8 mouse cellular contexts compared by ENCODE assay signal in the genomic region with DNA sequence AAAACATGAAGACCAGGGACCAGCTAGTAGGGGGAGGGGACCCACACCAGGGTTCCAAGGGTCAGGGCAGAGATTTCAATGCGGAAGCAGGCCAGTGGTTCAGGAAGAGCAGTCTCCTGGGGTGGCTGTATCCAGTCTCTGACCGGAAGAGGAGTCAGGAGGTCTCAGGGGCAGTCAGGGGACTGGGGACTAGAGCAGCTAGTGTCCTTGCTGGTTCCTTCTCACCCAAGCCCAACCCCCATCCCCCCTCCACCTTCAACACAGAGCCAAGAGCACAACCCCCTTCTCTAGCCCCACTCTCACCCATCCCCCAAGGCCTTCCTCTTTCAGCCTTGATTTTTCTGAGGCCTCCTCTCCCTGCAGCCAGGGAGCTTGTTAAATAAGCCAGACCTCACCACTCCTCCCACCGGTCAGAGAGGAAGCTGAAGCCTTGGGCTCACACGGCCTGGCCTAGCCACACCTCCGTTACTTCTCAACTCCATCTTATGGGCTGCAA. TPM values are rescaled to one million over a fixed set of nuclear protein-coding genes. Genes with fewer than 3 reads are reported as not detected.
DNase-seq lines count a peak whose midpoint lies in the region; ATAC-seq and TF ChIP-seq lines count a peak whose summit lies in the region.

No protein-coding gene starts in this region.

- no peak overlapping the region for H3K4me2 ChIP-seq in lung, embryonic 14.5 days
- H3K4me2 ChIP-seq in intestine, postnatal 0 days (replicated peaks; ENCODE audit: low read depth) = no peak overlapping the region

- 40% methylated on average over 5 of the region's 5 CpGs for WGBS in lung, embryonic 14.5 days
- 38% methylated on average over 5 of the region's 5 CpGs for WGBS in intestine, postnatal 0 days
- 68% methylated on average over 5 of the region's 5 CpGs for WGBS in thymus, adult 2 months

- H3K27me3 ChIP-seq in lung, embryonic 14.5 days (ENCODE audit: insufficient read depth, low read length) = no peaks in the 10 kb centered on the region
- no peaks in the 10 kb centered on the region for H3K27me3 ChIP-seq in intestine, postnatal 0 days (replicated peaks; ENCODE audit: control insufficient read depth, insufficient read depth, low read length)
- no peaks in the 10 kb centered on the region for H3K27me3 ChIP-seq in thymus, adult 2 months (ENCODE audit: control insufficient read depth, insufficient read depth, low read length)

- H3K4me1 ChIP-seq in lung, embryonic 14.5 days (ENCODE audit: insufficient read depth) = peaks cover 14% of the 10 kb centered on the region
- H3K4me1 ChIP-seq in intestine, postnatal 0 days (replicated peaks; ENCODE audit: control insufficient read depth, insufficient read depth, low read length) = peaks cover 16% of the 10 kb centered on the region
- H3K4me1 ChIP-seq in thymus, adult 2 months (replicated peaks; ENCODE audit: control insufficient read depth, insufficient read depth, low read length) = peaks cover 24% of the 10 kb centered on the region

- TF ChIP-seq POLR2A in thymus, adult 2 months (IDR thresholded peaks at IDR 0.05; ENCODE audit: control insufficient read depth, extremely low read depth, insufficient read depth, low read length, poor library complexity) = no peak

- 0 out of 2 replicates have a peak, but pooled peaks have one; percentile 26 for ATAC-seq in lung, embryonic 14.5 days (ENCODE audit: insufficient read depth)
- no peak for ATAC-seq in intestine, postnatal 0 days

- no peaks in the 10 kb centered on the region for H3K36me3 ChIP-seq in lung, embryonic 14.5 days (ENCODE audit: insufficient read depth)
- H3K36me3 ChIP-seq in intestine, postnatal 0 days (ENCODE audit: control insufficient read depth, insufficient read depth) = no peaks in the 10 kb centered on the region
- H3K36me3 ChIP-seq in thymus, adult 2 months (ENCODE audit: control insufficient read depth, insufficient read depth, low read length) = no peaks in the 10 kb centered on the region

- TF ChIP-seq CTCF in lung, embryonic 14.5 days (IDR thresholded peaks at IDR 0.05; ENCODE audit: low read depth) = no peak
- 0 out of 2 replicates have a peak, but pooled peaks have one; percentile 5 for TF ChIP-seq CTCF in intestine, postnatal 0 days (IDR thresholded peaks at IDR 0.05; ENCODE audit: low read depth)
- no peak for TF ChIP-seq CTCF in thymus, adult 2 months (IDR thresholded peaks at IDR 0.05; ENCODE audit: borderline replicate concordance, control insufficient read depth, extremely low read depth, insufficient read depth, low read length, poor library complexity)

- 0 out of 2 replicates have a peak overlapping the region, but pooled peaks have one; percentile 20 for H3K27ac ChIP-seq in lung, embryonic 14.5 days (ENCODE audit: low read depth)
- 0 out of 2 replicates have a peak overlapping the region, but pooled peaks have one; percentile 5 for H3K27ac ChIP-seq in intestine, postnatal 0 days (ENCODE audit: low read depth, low read length)
- H3K27ac ChIP-seq in thymus, adult 2 months (ENCODE audit: control insufficient read depth, insufficient read depth, low read length) = no peak overlapping the region

- DNase-seq in lung, embryonic 14.5 days = peak; percentile 61
- no peak for DNase-seq in lung, adult 18-20 months
- peak; percentile 51 for DNase-seq in embryo, embryonic 9.5 days (ENCODE audit: extremely low spot score)
- peak; percentile 34 for DNase-seq in lung, postnatal 10 days
- DNase-seq in c-Kit-positive CD71-positive TER-119-positive erythroid progenitor cells, embryonic 14.5 days (ENCODE audit: low spot score) = no peak
- no peak for DNase-seq in cerebellum, postnatal 25 days
- no peak for DNase-seq in thymus, adult 2 months

- H3K9ac ChIP-seq in lung, embryonic 14.5 days = no peak overlapping the region
- H3K9ac ChIP-seq in intestine, postnatal 0 days (ENCODE audit: low read depth, low read length) = no peak overlapping the region

- H3K9me3 ChIP-seq in lung, embryonic 14.5 days (ENCODE audit: low read depth, low read length) = no peaks in the 10 kb centered on the region
- H3K9me3 ChIP-seq in intestine, postnatal 0 days (ENCODE audit: control insufficient read depth) = no peaks in the 10 kb centered on the region

- no peak overlapping the region for H3K4me3 ChIP-seq in lung, embryonic 14.5 days (ENCODE audit: low read depth, low read length)
- H3K4me3 ChIP-seq in intestine, postnatal 0 days (ENCODE audit: low read depth, low read length) = no peak overlapping the region
- H3K4me3 ChIP-seq in thymus, adult 2 months (ENCODE audit: control insufficient read depth, insufficient read depth, low read length) = no peak overlapping the region

RNA-seq across cellular contexts. Expression of a gene that starts 1.4 kb away (rescaled TPM):
- polyA plus RNA-seq in lung, embryonic 14.5 days (2014; fragmentation: Nextera tagmentation; extraction: Ambion mirVana) = 9.3 and 11.4 TPM in 2 replicates
- polyA plus RNA-seq in intestine, postnatal 0 days (2015; fragmentation: Nextera tagmentation; extraction: Ambion mirVana) = 2.8 and 3.2 TPM in 2 replicates
- 35.9 and 48.9 TPM in 2 replicates for polyA plus RNA-seq in thymus, adult 2 months (2012; rRNA removed)

RNA-seq across cellular contexts. Expression of a gene that starts 20.4 kb away (rescaled TPM):
- 40.3 and 40.9 TPM in 2 replicates for polyA plus RNA-seq in lung, embryonic 14.5 days (2014; fragmentation: Nextera tagmentation; extraction: Ambion mirVana)
- polyA plus RNA-seq in intestine, postnatal 0 days (2015; fragmentation: Nextera tagmentation; extraction: Ambion mirVana) = 215 and 238 TPM in 2 replicates
- polyA plus RNA-seq in thymus, adult 2 months (2012; rRNA removed) = 24.8 and 25.2 TPM in 2 replicates

Comparison
In these comparisons a context has a peak if more than half of its experiments do, and no peak if none do; other contexts are left out.
1. DNase-seq: peak in lung, embryonic 14.5 days (single experiment), embryo, embryonic 9.5 days (single experiment) and lung, postnatal 10 days (single experiment); none in lung, adult 18-20 months (0 of 2), c-Kit-positive CD71-positive TER-119-positive erythroid progenitor cells, embryonic 14.5 days (single experiment), cerebellum, postnatal 25 days (0 of 2) and thymus, adult 2 months (single experiment).